Mouse (Mus musculus): ENCODE data around the gene Tiam2. TPM values are rescaled to one million over a fixed set of nuclear protein-coding genes. Genes with fewer than 3 reads are reported as not detected.
"Not testable (repeated sequence)": the region's sequence is repeated elsewhere in the genome, so short reads cannot be mapped to it uniquely, and the experiment has no call there.

Tiam2 gene
- total RNA-seq, 1 experiment: 3.1 TPM

DNA sequence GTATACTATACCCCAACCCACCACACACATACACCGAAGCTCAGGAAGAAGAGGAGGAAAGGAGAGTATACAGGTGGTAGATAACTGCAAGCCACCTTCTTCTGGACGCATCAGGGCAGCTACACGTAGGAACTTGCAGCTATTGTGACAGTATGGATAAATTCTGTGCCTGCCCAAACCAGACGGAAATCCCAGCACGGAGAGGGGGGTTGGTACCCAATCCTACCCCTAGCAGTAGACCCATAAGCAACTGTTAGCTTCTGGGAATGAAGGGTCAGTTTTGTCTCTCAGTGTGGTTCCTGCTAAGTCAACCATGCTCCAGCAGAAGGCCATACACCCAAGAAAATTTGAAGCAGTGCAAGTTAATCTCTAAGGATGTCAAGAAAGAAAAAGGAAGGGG lies 23.0 kb downstream of the Tiam2 start:
- no peak for TF ChIP-seq ZC3H11A (IDR thresholded peaks at IDR 0.05; ENCODE audit: borderline replicate concordance, low read depth, low read length)
- no peak for TF ChIP-seq MAFK (IDR thresholded peaks at IDR 0.05; ENCODE audit: insufficient read depth, low read depth, low read length)
- no peak for TF ChIP-seq ZNF384 (IDR thresholded peaks at IDR 0.05; ENCODE audit: low read depth, low read length)
- TF ChIP-seq HCFC1 (IDR thresholded peaks at IDR 0.05; ENCODE audit: borderline replicate concordance, insufficient read depth, low read length): no peak
- no peak for TF ChIP-seq CHD2 (IDR thresholded peaks at IDR 0.05; ENCODE audit: low read depth, low read length)
- Histone ChIP-seq H3K9ac (ENCODE audit: insufficient read depth, low read depth, low read length, poor library complexity, severe bottlenecking) (no peak overlapping the region), H3K4me3 (ENCODE audit: insufficient read depth in 1 of 2, low read depth in 1 of 2, low read length in 2 of 2, poor library complexity in 1 of 2, severe bottlenecking in 1 of 2) (no peak overlapping the region), H3K27ac (ENCODE audit: insufficient read depth, low read depth, low read length, poor library complexity, severe bottlenecking) (no peak overlapping the region), H3K4me1 (ENCODE audit: control insufficient read depth in 2 of 2, insufficient read depth in 2 of 2, low read length in 2 of 2, poor library complexity in 1 of 2) (peaks cover 0 to 8% of the 10 kb centered on the region in 2 experiments; a peak in 2 of 4 replicates), H3K36me3 (ENCODE audit: control insufficient read depth, insufficient read depth, low read length, poor library complexity, severe bottlenecking) (no peaks in the 10 kb centered on the region), H3K9me3 (ENCODE audit: control insufficient read depth, insufficient read depth, low read depth, low read length) (no peaks in the 10 kb centered on the region)
- in situ Hi-C loops (cut with MboI; ENCODE audit: low sequenced_read_pairs in 2 of 2, unreplicated experiment in 2 of 2): no loop called here
- DNase-seq (ENCODE audit: low read depth, low spot score): no peak

DNA sequence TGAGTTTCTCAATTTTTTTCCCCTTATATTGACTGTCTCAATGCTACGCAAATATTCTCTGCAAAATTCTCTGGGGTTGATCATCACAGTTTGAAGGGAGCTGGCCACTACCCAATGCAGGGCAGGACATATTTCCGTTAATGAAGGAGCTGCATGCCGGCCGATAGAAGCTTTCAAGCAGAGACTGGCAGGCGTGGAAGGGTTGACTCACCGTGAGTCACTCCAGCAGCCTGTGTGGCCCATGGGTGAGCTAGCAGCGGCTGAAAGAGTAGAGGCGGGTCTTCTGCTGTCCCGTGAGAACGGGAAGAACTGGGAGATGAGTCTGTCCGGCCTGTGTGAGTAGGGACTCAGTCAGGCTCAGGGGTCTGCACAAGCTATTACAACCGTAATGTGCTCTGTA lies 23.6 kb downstream of the Tiam2 start:
- no peaks in the 10 kb centered on the region for H3K9me3 ChIP-seq (ENCODE audit: control insufficient read depth, insufficient read depth, low read depth, low read length)
- DNase-seq (ENCODE audit: low read depth, low spot score): no peak
- H3K9ac ChIP-seq (ENCODE audit: insufficient read depth, low read depth, low read length, poor library complexity, severe bottlenecking): 0 out of 2 replicates have a peak overlapping the region, but pooled peaks have one; percentile 21
- no peak overlapping the region for H3K27ac ChIP-seq (ENCODE audit: insufficient read depth, low read depth, low read length, poor library complexity, severe bottlenecking)
- in situ Hi-C loops (cut with MboI; ENCODE audit: low sequenced_read_pairs in 2 of 2, unreplicated experiment in 2 of 2): no loop called here
- peaks cover 0 to 8% of the 10 kb centered on the region in 2 experiments; a peak in 2 of 4 replicates for H3K4me1 ChIP-seq (ENCODE audit: control insufficient read depth in 2 of 2, insufficient read depth in 2 of 2, low read length in 2 of 2, poor library complexity in 1 of 2)
- no peak overlapping the region; a peak in 1 of 4 replicates for H3K4me3 ChIP-seq (ENCODE audit: insufficient read depth in 1 of 2, low read depth in 1 of 2, low read length in 2 of 2, poor library complexity in 1 of 2, severe bottlenecking in 1 of 2)
- no peaks in the 10 kb centered on the region for H3K36me3 ChIP-seq (ENCODE audit: control insufficient read depth, insufficient read depth, low read length, poor library complexity, severe bottlenecking)
- TF ChIP-seq MAFK (IDR thresholded peaks at IDR 0.05; ENCODE audit: insufficient read depth, low read depth, low read length) (no peak), HCFC1 (IDR thresholded peaks at IDR 0.05; ENCODE audit: borderline replicate concordance, insufficient read depth, low read length) (no peak), CHD2 (IDR thresholded peaks at IDR 0.05; ENCODE audit: low read depth, low read length) (no peak), ZC3H11A (IDR thresholded peaks at IDR 0.05; ENCODE audit: borderline replicate concordance, low read depth, low read length) (no peak), ZNF384 (IDR thresholded peaks at IDR 0.05; ENCODE audit: low read depth, low read length) (no peak)

DNA sequence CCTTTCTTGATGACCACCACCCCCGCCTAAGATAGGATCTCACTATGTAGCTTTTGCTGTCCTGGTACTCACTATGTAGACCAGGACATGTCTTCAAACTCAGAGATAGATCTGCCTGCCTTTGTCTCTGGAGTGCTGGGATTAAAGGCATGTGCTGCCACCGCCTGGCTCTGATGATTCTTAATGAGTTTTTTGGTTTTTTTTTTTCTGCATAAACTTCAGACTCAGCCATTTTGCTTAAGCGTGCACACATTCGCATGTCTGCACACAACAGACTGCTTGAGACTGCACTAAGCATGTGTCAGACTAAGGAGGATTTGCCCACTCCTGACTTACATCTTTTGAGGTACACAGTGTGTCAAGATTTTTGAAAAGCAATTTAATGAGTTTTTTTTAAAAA lies 24.0 kb downstream of the Tiam2 start:
- Histone ChIP-seq H3K9ac (ENCODE audit: insufficient read depth, low read depth, low read length, poor library complexity, severe bottlenecking) (0 out of 2 replicates have a peak overlapping the region, but pooled peaks have one; percentile 21), H3K27ac (ENCODE audit: insufficient read depth, low read depth, low read length, poor library complexity, severe bottlenecking) (no peak overlapping the region), H3K9me3 (ENCODE audit: control insufficient read depth, insufficient read depth, low read depth, low read length) (no peaks in the 10 kb centered on the region), H3K4me3 (ENCODE audit: insufficient read depth in 1 of 2, low read depth in 1 of 2, low read length in 2 of 2, poor library complexity in 1 of 2, severe bottlenecking in 1 of 2) (peak overlapping the region in 1 of 2 experiments; percentile 30; a peak in 1 of 4 replicates), H3K4me1 (ENCODE audit: control insufficient read depth in 2 of 2, insufficient read depth in 2 of 2, low read length in 2 of 2, poor library complexity in 1 of 2) (peaks cover 0 to 8% of the 10 kb centered on the region in 2 experiments; a peak in 2 of 4 replicates), H3K36me3 (ENCODE audit: control insufficient read depth, insufficient read depth, low read length, poor library complexity, severe bottlenecking) (no peaks in the 10 kb centered on the region)
- no peak for TF ChIP-seq ZNF384 (IDR thresholded peaks at IDR 0.05; ENCODE audit: low read depth, low read length)
- TF ChIP-seq ZC3H11A (IDR thresholded peaks at IDR 0.05; ENCODE audit: borderline replicate concordance, low read depth, low read length): no peak
- no peak for TF ChIP-seq HCFC1 (IDR thresholded peaks at IDR 0.05; ENCODE audit: borderline replicate concordance, insufficient read depth, low read length)
- TF ChIP-seq MAFK (IDR thresholded peaks at IDR 0.05; ENCODE audit: insufficient read depth, low read depth, low read length): no peak
- TF ChIP-seq CHD2 (IDR thresholded peaks at IDR 0.05; ENCODE audit: low read depth, low read length): no peak
- in situ Hi-C loops (cut with MboI; ENCODE audit: low sequenced_read_pairs in 2 of 2, unreplicated experiment in 2 of 2): no loop called here
- no peak for DNase-seq (ENCODE audit: low read depth, low spot score)

DNA sequence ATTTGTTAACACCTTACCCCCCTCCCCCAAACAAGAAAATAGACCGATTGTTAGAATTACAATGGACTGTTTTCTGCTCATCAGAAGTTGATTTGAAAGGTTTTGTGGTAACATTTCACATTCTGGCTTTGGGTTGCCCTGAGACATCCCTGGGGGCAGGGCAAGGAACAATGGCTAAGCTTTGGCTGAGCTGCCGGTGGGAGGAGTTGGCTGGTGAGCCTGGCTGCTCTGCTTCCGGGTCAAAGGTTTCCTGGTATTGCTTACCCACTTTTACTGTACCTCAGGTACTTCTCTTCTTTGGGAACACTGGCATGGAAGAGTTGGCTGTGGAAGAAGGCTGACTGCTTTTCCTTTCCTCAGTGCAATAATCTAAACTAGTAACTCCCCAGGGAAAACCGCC lies 25.3 kb downstream of the Tiam2 start:
- DNase-seq (ENCODE audit: low read depth, low spot score): peak; percentile 24
- Histone ChIP-seq H3K4me1 (ENCODE audit: control insufficient read depth in 2 of 2, insufficient read depth in 2 of 2, low read length in 2 of 2, poor library complexity in 1 of 2) (peaks cover 0 to 8% of the 10 kb centered on the region in 2 experiments; a peak in 2 of 4 replicates), H3K9me3 (ENCODE audit: control insufficient read depth, insufficient read depth, low read depth, low read length) (no peaks in the 10 kb centered on the region), H3K27ac (ENCODE audit: insufficient read depth, low read depth, low read length, poor library complexity, severe bottlenecking) (no peak overlapping the region), H3K4me3 (ENCODE audit: insufficient read depth in 1 of 2, low read depth in 1 of 2, low read length in 2 of 2, poor library complexity in 1 of 2, severe bottlenecking in 1 of 2) (peak overlapping the region in 1 of 2 experiments; percentile 22; a peak in 1 of 4 replicates), H3K36me3 (ENCODE audit: control insufficient read depth, insufficient read depth, low read length, poor library complexity, severe bottlenecking) (no peaks in the 10 kb centered on the region), H3K9ac (ENCODE audit: insufficient read depth, low read depth, low read length, poor library complexity, severe bottlenecking) (no peak overlapping the region)
- no peak for TF ChIP-seq HCFC1 (IDR thresholded peaks at IDR 0.05; ENCODE audit: borderline replicate concordance, insufficient read depth, low read length)
- no peak for TF ChIP-seq CHD2 (IDR thresholded peaks at IDR 0.05; ENCODE audit: low read depth, low read length)
- TF ChIP-seq ZNF384 (IDR thresholded peaks at IDR 0.05; ENCODE audit: low read depth, low read length): no peak
- no peak for TF ChIP-seq MAFK (IDR thresholded peaks at IDR 0.05; ENCODE audit: insufficient read depth, low read depth, low read length)
- TF ChIP-seq ZC3H11A (IDR thresholded peaks at IDR 0.05; ENCODE audit: borderline replicate concordance, low read depth, low read length): no peak
- in situ Hi-C loops (cut with MboI; ENCODE audit: low sequenced_read_pairs in 2 of 2, unreplicated experiment in 2 of 2): no loop called here

DNA sequence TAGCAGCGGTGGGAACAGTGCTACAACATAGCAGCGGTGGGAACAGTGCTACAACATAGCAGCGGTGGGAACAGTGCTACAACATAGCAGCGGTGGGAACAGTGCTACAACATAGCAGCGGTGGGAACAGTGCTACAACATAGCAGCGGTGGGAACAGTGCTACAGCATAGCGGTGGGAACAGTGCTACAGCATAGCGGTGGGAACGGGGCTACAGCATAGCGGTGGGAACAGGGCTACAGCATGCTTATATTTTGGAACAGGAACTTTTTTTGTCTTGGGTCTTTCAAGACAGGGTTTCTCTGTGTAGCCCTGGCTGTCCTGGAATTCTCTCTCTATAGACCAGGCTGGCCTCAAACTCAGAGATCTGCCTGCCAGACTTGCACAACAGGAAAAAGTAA lies 26.8 kb downstream of the Tiam2 start:
- peak overlapping the region; percentile 2 to 17; a peak in 3 of 4 replicates for H3K4me3 ChIP-seq (ENCODE audit: insufficient read depth in 1 of 2, low read depth in 1 of 2, low read length in 2 of 2, poor library complexity in 1 of 2, severe bottlenecking in 1 of 2)
- H3K9ac ChIP-seq (ENCODE audit: insufficient read depth, low read depth, low read length, poor library complexity, severe bottlenecking); H3K9me3 ChIP-seq (ENCODE audit: control insufficient read depth, insufficient read depth, low read depth, low read length); H3K4me1 ChIP-seq (ENCODE audit: control insufficient read depth in 2 of 2, insufficient read depth in 2 of 2, low read length in 2 of 2, poor library complexity in 1 of 2); in situ Hi-C loops (cut with MboI; ENCODE audit: low sequenced_read_pairs in 2 of 2, unreplicated experiment in 2 of 2); H3K36me3 ChIP-seq (ENCODE audit: control insufficient read depth, insufficient read depth, low read length, poor library complexity, severe bottlenecking); H3K27ac ChIP-seq (ENCODE audit: insufficient read depth, low read depth, low read length, poor library complexity, severe bottlenecking): not testable (repeated sequence)
- DNase-seq (ENCODE audit: low read depth, low spot score): peak; percentile 28

All from ES-E14 (cell line).